Mouse (Mus musculus): Measurements from ENCODE around the gene Smc2.

DNA sequence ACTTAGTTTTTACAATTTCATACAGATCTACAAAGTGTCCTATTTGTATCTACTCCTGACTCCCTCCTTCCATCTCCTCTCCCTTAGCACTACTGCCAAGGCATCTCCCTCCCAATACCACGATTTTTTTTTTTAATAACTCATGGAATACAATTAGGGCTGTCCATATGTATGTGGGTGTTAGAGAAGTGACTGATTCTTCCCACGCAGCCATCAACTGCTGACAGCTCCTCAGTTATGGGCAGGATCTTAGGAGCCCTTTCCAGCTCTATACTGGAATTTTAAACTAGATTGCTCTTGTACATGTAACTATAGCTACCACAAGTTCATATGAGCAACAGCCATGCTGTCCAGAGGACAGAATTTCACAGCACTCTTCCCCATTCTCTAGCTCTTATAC is 91.6 kb downstream of the Smc2 start:
- no peak for TF ChIP-seq CTCF (IDR thresholded peaks at IDR 0.05; ENCODE audit: control insufficient read depth, insufficient read depth, low read length)
- TF ChIP-seq POLR2A (IDR thresholded peaks at IDR 0.05; ENCODE audit: borderline replicate concordance, control insufficient read depth, low read depth, low read length), result no peak
